Mouse (Mus musculus) cortical plate, adult 2 months (tissue): ENCODE data around the gene Nphp3.

Experiments used
- CTCF ChIP-seq: fragments of 200-500 bp; IDR thresholded peaks from 2 replicates; pipeline ENCODE4 v1.5.1; 2011; ENCODE audit warnings: mild to moderate bottlenecking, control low read depth, low read length; ENCODE audit not compliant: insufficient read depth; ENCODE audit errors: extremely low read depth
- POLR2A ChIP-seq: fragments of 200-500 bp; IDR thresholded peaks from 2 replicates; pipeline ENCODE4 v1.6.1; 2011; ENCODE audit warnings: mild to moderate bottlenecking, low read length, control low read depth; ENCODE audit not compliant: insufficient read depth; ENCODE audit errors: extremely low read depth

DNA sequence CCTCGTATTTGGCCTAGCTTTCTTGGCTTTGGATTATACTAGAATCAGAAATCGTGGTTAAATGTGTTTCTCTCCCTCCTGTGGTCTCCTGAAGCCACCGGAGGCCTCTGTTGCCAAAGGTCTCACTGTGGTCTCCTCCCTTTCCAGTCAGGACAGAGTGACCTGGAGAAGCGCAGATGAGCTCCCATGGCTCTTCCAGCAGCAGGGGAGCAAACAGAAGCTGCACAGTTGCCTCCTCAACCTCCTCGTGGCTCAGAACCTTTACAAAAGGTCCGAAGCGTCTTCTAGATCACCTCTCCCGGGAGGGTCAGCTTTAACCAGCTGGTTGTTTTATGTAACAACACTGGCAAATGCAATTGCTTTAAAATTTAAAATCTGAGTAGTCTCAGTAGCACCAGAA lies 31.9 kb downstream of the Nphp3 start:
- TF ChIP-seq POLR2A (no peak), CTCF (no peak)
